Mouse (Mus musculus): ENCODE measurements around the gene Tbx2.

DNA sequence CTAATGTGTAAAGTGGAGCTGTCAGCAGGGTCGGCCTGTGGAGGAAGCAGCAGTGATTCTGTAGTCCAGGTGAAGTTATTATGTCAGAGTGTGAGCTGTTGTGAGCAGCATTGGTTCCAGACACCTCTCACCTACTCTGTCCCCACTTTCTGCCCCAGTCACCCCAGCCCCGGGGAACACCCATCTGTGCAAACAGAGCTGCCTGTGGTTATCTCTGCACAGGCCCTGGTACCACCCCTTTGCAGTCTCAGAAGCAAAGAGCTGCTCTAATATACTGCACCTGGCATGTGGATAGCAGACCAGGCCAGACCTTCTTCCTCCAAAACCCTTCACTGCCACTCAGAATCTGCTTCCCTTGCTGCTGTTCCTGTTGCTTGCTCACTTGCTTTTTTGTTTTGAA, 42.1 kb upstream of the Tbx2 start:
- TF ChIP-seq CTCF (IDR thresholded peaks at IDR 0.05; ENCODE audit: borderline replicate concordance, extremely low read depth, insufficient read depth, insufficient read length) (no peak), POLR2A (IDR thresholded peaks at IDR 0.05; ENCODE audit: borderline replicate concordance, extremely low read depth, insufficient read depth, insufficient read length, poor library complexity, severe bottlenecking) (no peak)
